Mouse (Mus musculus) liver, embryonic 14.5 days (tissue): Measurements from ENCODE around the gene Hmgcl.

Experiments
- CTCF ChIP-seq: IDR thresholded peaks from 2 replicates; pipeline ENCODE4 v1.5.1; 2016; ENCODE audit warnings: antibody characterized with exemption, low read depth, control low read depth
- EP300 ChIP-seq: IDR thresholded peaks from 2 replicates; pipeline ENCODE4 v1.6.1; 2016; ENCODE audit warnings: antibody characterized with exemption, low read depth

DNA sequence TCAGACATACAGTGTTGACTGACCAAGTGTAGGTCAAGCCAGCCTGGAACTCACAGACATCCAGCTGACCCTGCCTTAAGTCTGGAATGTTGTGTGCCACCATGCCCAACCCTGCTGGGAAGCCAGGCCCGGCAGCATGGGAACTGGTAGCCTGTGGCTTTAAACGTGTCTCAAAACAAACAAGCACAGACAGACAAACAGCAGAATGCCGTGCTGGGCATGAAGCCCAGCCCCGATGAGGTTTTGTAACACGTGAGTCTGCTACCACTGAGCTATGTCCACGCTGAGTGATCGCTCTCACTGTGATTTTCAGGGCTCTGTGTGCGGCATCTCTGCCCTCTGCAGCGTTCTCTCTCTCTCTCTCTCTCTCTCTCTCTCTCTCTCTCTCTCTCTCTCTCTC is 9.6 kb downstream of the Hmgcl start:
- TF ChIP-seq CTCF (no peak), EP300 (no peak)
